Mouse (Mus musculus) retina, adult 2 months (tissue): Measurements from ENCODE around the gene Entr1.

ENCODE experiments used
- DNase-seq: peaks from one replicate; pipeline ENCODE4 v3.0.0-alpha.2; 2012; ENCODE audit warnings: low read depth, low spot score

Entr1 gene

GRCm38 (mm10) chr2:26389154-26389690 is at the start of gene Entr1, which contains the start of gene Pmpca:
Gene Entr1, minus strand, starts transcription at chr2:26389316.
Gene Pmpca, plus strand, starts transcription at chr2:26389339.
- peak; percentile 61 for DNase-seq

DNA sequence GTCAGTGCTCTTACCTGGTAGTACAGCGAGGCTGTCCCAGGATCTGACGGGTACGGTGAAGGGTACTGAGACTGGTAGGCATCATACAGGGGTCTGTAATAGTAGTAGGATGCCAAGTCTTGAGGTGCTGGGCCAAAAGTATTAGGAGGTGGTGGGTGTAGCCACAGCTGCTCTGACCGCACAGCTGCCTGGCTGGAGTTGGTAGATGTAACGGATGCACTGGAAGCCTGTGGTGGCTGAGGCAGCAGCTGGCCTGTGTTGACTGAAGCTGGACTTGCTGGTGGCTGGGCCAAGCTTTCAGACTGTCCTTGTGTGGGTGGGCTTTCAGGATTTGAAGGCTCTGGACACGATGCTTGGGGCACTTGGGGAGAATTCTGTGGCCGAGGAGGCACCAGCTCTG is 49.3 kb upstream of the Entr1 start:
- no peak for DNase-seq

- DNase-seq: no peak
These were observed 48.1 kb upstream of the Entr1 start for GRCm38 (mm10) chr2:26437221-26437620.

GRCm38 (mm10) chr2:26434791-26435572 is 45.9 kb upstream of the Entr1 start:
- DNase-seq: no peak

DNA sequence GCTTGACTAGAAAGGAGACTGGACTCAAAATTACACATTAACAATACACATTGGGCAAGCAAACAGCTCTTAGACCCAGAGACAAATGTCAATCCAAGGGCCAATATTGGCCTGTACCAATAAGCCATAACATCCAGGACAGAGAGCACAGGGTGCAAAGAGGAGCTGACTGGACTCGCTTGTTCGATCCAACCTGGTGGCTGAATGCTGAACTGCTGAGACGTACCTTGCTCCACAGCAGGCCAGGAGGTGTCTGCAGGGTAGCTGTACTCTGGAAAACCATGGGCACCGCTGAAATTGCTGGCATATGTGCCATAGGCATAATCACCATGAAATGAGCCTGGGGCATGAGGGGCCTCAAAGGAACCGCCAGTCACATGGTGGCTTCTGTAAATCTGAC is 40.7 kb upstream of the Entr1 start:
- no peak for DNase-seq

- no peak for DNase-seq
These were observed 35.4 kb upstream of the Entr1 start for GRCm38 (mm10) chr2:26424541-26424940.

DNA sequence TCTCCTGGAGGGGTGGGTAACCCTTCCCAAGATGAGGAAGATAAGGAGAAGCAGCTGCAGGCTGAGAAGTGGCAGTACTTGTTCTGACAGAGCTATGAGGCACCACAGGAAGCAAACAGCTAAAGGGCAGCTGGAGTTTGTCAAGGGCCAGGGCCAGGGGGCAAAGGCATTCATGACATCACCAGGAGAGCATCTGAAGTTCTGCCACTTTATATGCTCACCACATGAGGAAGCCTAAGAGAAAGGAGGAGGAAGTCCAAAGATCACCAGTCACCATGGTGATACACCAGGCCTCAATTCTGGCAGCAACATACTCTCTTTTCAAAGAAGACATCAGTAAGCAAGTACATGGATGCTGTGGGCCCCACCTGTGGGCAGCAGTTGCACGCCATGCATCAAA is 34.0 kb upstream of the Entr1 start:
- DNase-seq: no peak

DNA sequence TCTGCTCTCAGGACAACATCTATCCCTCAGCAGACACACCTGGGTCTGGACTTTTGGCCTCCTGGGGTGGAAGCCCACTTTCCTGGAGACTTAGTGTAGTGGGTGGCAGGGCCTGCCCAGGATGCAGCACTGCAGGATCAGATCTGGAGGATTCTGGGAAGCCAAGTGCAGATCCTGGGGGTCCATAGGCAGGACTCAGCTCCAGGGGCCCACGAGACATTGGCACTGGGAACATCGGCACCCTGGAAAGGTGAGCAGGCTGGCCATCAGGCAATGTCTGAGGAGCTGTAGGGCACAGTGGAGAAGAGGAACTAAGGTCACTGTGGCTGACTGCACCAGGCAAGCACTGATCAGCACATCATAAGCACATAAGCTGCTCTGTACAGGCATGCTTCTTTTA is 32.9 kb upstream of the Entr1 start:
- DNase-seq: no peak

- DNase-seq: no peak
These were observed 29.0 kb upstream of the Entr1 start for GRCm38 (mm10) chr2:26418120-26418519.

- DNase-seq: no peak
These were observed 27.9 kb upstream of the Entr1 start for GRCm38 (mm10) chr2:26417066-26417465.

DNA sequence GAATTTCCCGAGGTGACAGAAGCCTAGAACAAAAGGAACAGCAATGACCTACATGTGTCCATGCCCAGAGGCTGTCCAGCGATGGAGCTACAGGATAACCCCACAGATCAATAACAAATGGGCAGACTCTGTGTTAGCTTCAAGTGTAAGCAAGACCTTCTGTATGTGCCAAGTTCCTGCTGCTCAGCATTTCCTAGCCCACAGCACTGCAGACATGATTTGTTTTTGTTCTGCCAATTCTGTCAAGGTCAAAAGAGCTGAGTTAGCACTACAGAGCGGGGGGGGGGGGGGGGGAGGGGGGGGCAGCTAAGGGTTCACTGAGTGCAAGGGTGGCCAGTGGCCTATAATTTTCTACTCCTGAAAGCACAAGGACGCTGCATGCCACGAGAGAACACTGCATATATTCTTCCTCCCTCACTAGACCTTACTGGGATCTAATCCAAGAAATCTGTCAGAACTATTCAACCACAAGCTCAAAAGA is 21.9 kb upstream of the Entr1 start:
- DNase-seq: no peak

GRCm38 (mm10) chr2:26410091-26410490 is 21.0 kb upstream of the Entr1 start:
- DNase-seq: no peak

DNA sequence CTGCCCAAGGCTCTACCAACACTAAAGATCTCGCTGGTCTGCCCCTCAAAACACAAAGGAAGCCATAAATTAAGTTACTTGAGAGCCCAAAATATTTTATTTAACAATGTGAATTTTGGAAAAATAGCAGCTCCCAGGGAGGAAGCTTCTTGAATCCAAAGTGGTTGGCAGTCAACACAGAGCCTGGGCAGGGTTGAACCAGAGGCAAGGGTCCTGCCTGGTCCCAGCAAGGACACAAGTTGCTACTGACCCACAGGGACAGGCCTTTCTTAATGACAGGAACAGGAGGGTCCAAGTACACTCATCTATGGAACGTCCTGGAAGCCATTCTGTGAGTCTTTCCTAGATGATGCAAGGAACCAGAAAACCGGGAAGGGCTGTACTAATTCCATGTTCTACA is 20.2 kb upstream of the Entr1 start:
- DNase-seq: no peak

GRCm38 (mm10) chr2:26408515-26409356 is 19.6 kb upstream of the Entr1 start, which contains the start of gene Inpp5e:
Gene Inpp5e, minus strand, starts transcription at chr2:26409203.
- peak; percentile 87 for DNase-seq

GRCm38 (mm10) chr2:26403306-26403705 is 14.2 kb upstream of the Entr1 start:
- no peak for DNase-seq

DNA sequence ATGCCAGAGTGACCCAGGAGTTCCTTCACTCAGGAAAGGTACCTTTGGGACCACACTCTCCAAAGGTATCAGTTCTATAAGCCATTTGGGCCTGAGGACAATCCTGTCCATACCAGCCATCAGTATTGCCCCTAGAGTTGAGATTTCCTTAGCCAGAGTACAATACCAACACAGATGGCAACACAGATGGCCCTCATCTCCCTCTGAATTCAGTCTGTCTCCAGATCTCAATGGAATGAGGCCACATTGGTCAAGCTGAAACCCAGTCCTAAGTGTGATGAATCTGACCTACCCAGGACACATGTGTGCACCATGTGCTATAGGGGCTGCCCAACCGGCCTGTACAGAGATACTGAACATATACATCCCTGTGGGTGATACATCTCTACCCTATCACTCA is 13.1 kb upstream of the Entr1 start:
- no peak for DNase-seq

DNA sequence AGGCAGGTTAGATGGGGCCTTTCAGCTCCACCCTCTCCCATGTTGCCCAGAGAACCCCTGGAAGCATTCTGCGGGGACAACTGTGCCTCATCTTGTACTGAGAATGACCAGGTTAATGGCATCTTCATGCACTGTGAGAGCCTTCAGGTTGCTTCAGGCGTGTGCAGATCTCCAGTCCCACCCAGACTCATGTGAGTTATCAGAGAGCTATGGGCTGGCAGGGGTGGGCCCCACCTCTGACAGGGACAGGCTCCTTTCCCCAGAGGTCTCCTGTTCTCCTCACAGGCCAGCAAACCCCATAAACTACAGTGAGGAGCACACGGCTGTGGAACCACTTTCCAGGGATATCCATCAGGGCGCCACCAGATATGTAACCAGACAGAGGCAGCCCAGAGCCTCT is 11.9 kb upstream of the Entr1 start:
- DNase-seq: no peak

DNA sequence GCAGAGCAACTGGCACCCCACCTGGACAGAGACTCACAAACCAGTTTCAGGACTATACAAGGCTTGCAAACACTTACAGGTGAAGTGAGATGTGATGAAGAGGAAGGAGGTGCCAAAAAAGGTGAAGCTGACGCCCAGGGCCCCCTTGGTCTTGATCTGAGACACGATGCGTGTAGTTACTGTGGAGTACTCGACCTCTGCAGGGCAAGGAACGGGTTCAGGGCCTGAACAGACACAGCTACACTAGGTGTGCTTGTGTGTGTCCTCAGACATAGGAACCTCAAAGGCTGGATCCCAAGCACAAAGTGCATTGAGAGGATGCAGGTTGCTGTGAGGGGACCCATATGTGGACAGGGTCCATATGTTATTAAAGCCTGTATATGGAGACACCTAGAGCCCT is 11.2 kb upstream of the Entr1 start:
- no peak for DNase-seq

DNA sequence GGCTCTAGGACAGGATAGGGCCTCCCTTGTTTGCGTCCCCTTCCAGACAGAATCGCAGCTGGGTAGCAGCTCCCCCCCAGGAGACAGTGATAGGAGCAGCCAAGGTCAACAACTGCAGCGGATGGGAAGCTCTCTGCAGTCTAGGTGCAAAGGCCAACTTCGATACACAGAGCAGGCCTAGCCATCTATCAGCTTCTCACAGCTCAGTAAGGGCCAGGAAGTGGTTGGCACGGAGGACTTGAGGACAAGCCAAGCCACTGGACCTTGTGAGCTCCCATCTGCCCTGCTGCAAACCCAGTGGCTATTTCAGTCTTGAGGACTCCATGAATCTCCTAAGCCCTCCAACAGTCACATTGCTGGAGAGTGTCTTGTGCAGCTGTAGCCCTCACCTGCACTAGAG is 10.5 kb upstream of the Entr1 start:
- DNase-seq: no peak

GRCm38 (mm10) chr2:26398978-26399377 is 9.9 kb upstream of the Entr1 start:
- DNase-seq: no peak

- DNase-seq: no peak
These were observed 2.5 kb upstream of the Entr1 start for GRCm38 (mm10) chr2:26391617-26392016.

GRCm38 (mm10) chr2:26390954-26391353 is 1.8 kb upstream of the Entr1 start:
- no peak for DNase-seq
